Comparison of ENCODE assay signal across 30 mouse cellular contexts in the genomic region with DNA sequence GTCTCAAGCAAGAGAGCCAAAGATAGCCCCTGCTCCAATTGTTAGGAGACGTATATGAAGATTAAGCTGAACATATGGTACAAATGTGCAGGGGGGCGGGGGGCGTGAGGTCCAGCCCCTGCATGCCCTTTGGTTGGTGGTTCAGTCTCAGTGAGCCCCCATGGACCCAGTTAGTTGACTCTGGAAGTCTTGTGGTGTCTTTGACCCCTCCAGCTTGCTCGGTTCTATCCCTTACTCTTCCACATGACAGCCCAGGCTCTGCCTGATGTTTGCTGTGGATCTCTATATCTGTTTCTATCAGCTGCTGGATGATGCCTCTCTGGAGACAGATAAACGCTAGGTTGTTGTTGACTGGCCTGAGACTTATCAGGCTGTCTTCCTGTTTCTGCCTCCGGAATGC.
A peak's percentile ranks its signal among the peaks of the same experiment; 100 is the strongest.
DNase-seq lines count a peak whose midpoint lies in the region; ATAC-seq lines count a peak whose summit lies in the region.
"Had no signal": no experiment of that assay in that cellular context is flagged by ENCODE, and none has a peak within 500 bp of the region (broad histone marks: within the 10 kb centered on the region; RNA-seq: fewer than 3 reads in every experiment).

No protein-coding gene starts in this region.

- DNase-seq in embryonic facial prominence, embryonic 10.5 days (ENCODE audit: low spot score): no peak
- DNase-seq in kidney, adult 18-20 months: no peak
- no peak for DNase-seq in limb, embryonic 10.5 days (ENCODE audit: low spot score)
- no peak for DNase-seq in forebrain, embryonic 11.5 days (ENCODE audit: low spot score)
- DNase-seq in cerebellum, adult 9-11 months: no peak
- DNase-seq: adrenal gland, adult 8-10 months; adrenal gland, postnatal 14 days; adrenal gland, postnatal 36 days; B cell, adult 2 months; cerebellum, adult 11-12 months; cerebellum, adult 2 months; cerebellum, adult 9-10 months; cerebellum, postnatal 14 days; cerebellum, postnatal 36 days; embryo, embryonic 11 days; forebrain, postnatal 0 days had no signal

- no peak overlapping the region for H3K9ac ChIP-seq in embryonic facial prominence, embryonic 12.5 days
- no peak overlapping the region for H3K9ac ChIP-seq in kidney, embryonic 16.5 days (replicated peaks; ENCODE audit: low read length)
- no peak overlapping the region for H3K9ac ChIP-seq in limb, embryonic 12.5 days (replicated peaks)
- H3K9ac ChIP-seq in forebrain, embryonic 11.5 days (ENCODE audit: low read length): no peak overlapping the region
- H3K9ac ChIP-seq: embryonic facial prominence, embryonic 15.5 days; forebrain, embryonic 13.5 days; forebrain, embryonic 15.5 days; forebrain, postnatal 0 days had no signal

- no peak overlapping the region for H3K4me2 ChIP-seq in embryonic facial prominence, embryonic 12.5 days (replicated peaks)
- no peak overlapping the region for H3K4me2 ChIP-seq in kidney, embryonic 16.5 days (replicated peaks; ENCODE audit: low read depth, low read length)
- no peak overlapping the region for H3K4me2 ChIP-seq in limb, embryonic 12.5 days
- H3K4me2 ChIP-seq in forebrain, embryonic 11.5 days (ENCODE audit: low read depth, low read length, severe bottlenecking): no peak overlapping the region
- H3K4me2 ChIP-seq: embryonic facial prominence, embryonic 13.5 days; embryonic facial prominence, embryonic 15.5 days; forebrain, embryonic 13.5 days; forebrain, embryonic 15.5 days had no signal

- H3K27ac ChIP-seq in embryonic facial prominence, embryonic 12.5 days: no peak overlapping the region
- H3K27ac ChIP-seq in embryonic facial prominence, embryonic 10.5 days (replicated peaks): no peak overlapping the region
- no peak overlapping the region for H3K27ac ChIP-seq in kidney, embryonic 16.5 days (ENCODE audit: low read length)
- H3K27ac ChIP-seq in limb, embryonic 10.5 days: peak overlapping the region; percentile 31; the same call in 1 of the 2 replicates
- H3K27ac ChIP-seq in limb, embryonic 12.5 days: peak overlapping the region; percentile 23; the same call in 1 of the 2 replicates
- H3K27ac ChIP-seq in forebrain, embryonic 11.5 days (ENCODE audit: low read depth, low read length): no peak overlapping the region
- H3K27ac ChIP-seq: embryonic facial prominence, embryonic 13.5 days; embryonic facial prominence, embryonic 15.5 days; forebrain, embryonic 10.5 days; forebrain, embryonic 13.5 days; forebrain, embryonic 15.5 days had no signal

- WGBS in embryonic facial prominence, embryonic 12.5 days: 75% methylated on average over 6 of the region's 6 CpGs
- WGBS in embryonic facial prominence, embryonic 10.5 days: 76% methylated on average over 6 of the region's 6 CpGs
- WGBS in kidney, embryonic 16.5 days: 80% methylated on average over 6 of the region's 6 CpGs
- WGBS in limb, embryonic 10.5 days: 88% methylated on average over 6 of the region's 6 CpGs
- WGBS in limb, embryonic 12.5 days: 74% methylated on average over 6 of the region's 6 CpGs
- 89% methylated on average over 6 of the region's 6 CpGs for WGBS in forebrain, embryonic 11.5 days

- no peaks in the 10 kb centered on the region for H3K9me3 ChIP-seq in embryonic facial prominence, embryonic 12.5 days
- H3K9me3 ChIP-seq in embryonic facial prominence, embryonic 10.5 days: no peaks in the 10 kb centered on the region
- H3K9me3 ChIP-seq in kidney, embryonic 16.5 days (ENCODE audit: low read length): no peaks in the 10 kb centered on the region
- H3K9me3 ChIP-seq in limb, embryonic 10.5 days (replicated peaks): no peaks in the 10 kb centered on the region
- no peaks in the 10 kb centered on the region for H3K9me3 ChIP-seq in limb, embryonic 12.5 days
- H3K9me3 ChIP-seq in forebrain, embryonic 11.5 days (ENCODE audit: control insufficient read depth, low read length): no peaks in the 10 kb centered on the region
- H3K9me3 ChIP-seq: embryonic facial prominence, embryonic 13.5 days; embryonic facial prominence, embryonic 15.5 days; forebrain, embryonic 10.5 days; forebrain, embryonic 13.5 days; forebrain, embryonic 15.5 days; G1E had no signal

- H3K27me3 ChIP-seq in embryonic facial prominence, embryonic 12.5 days: no peaks in the 10 kb centered on the region
- no peaks in the 10 kb centered on the region for H3K27me3 ChIP-seq in embryonic facial prominence, embryonic 10.5 days (replicated peaks; ENCODE audit: low read depth, poor library complexity, severe bottlenecking)
- no peaks in the 10 kb centered on the region for H3K27me3 ChIP-seq in kidney, embryonic 16.5 days (ENCODE audit: insufficient read depth, low read length)
- no peaks in the 10 kb centered on the region for H3K27me3 ChIP-seq in limb, embryonic 10.5 days (ENCODE audit: low read depth, poor library complexity, severe bottlenecking)
- no peaks in the 10 kb centered on the region for H3K27me3 ChIP-seq in limb, embryonic 12.5 days
- no peaks in the 10 kb centered on the region for H3K27me3 ChIP-seq in forebrain, embryonic 11.5 days (ENCODE audit: control insufficient read depth, insufficient read depth, low read length)
- H3K27me3 ChIP-seq: CH12.LX; embryonic facial prominence, embryonic 13.5 days; embryonic facial prominence, embryonic 15.5 days; forebrain, embryonic 13.5 days; forebrain, embryonic 15.5 days had no signal

- no peak overlapping the region for H3K4me3 ChIP-seq in embryonic facial prominence, embryonic 12.5 days
- H3K4me3 ChIP-seq in embryonic facial prominence, embryonic 10.5 days: no peak overlapping the region
- H3K4me3 ChIP-seq in kidney, embryonic 16.5 days (ENCODE audit: low read length): no peak overlapping the region
- no peak overlapping the region for H3K4me3 ChIP-seq in limb, embryonic 10.5 days
- H3K4me3 ChIP-seq in limb, embryonic 12.5 days (replicated peaks): no peak overlapping the region
- H3K4me3 ChIP-seq in forebrain, embryonic 11.5 days (ENCODE audit: low read depth, low read length): no peak overlapping the region
- H3K4me3 ChIP-seq: embryonic facial prominence, embryonic 13.5 days; embryonic facial prominence, embryonic 15.5 days; erythroblast, embryonic 14.5 days; forebrain, embryonic 10.5 days; forebrain, embryonic 13.5 days; forebrain, embryonic 15.5 days had no signal

- H3K4me1 ChIP-seq in embryonic facial prominence, embryonic 12.5 days: peaks cover 7% of the 10 kb centered on the region; the same call in 1 of the 2 replicates
- peaks cover 6% of the 10 kb centered on the region; the same call in 1 of the 2 replicates for H3K4me1 ChIP-seq in embryonic facial prominence, embryonic 10.5 days
- H3K4me1 ChIP-seq in kidney, embryonic 16.5 days (ENCODE audit: insufficient read depth, low read length): no peaks in the 10 kb centered on the region
- H3K4me1 ChIP-seq in limb, embryonic 10.5 days: peaks cover 15% of the 10 kb centered on the region
- H3K4me1 ChIP-seq in limb, embryonic 12.5 days (replicated peaks): peaks cover 17% of the 10 kb centered on the region
- H3K4me1 ChIP-seq in forebrain, embryonic 11.5 days (replicated peaks; ENCODE audit: control insufficient read depth, insufficient read depth, low read length): no peaks in the 10 kb centered on the region
- H3K4me1 ChIP-seq: embryonic facial prominence, embryonic 15.5 days; forebrain, embryonic 10.5 days; forebrain, embryonic 13.5 days; forebrain, embryonic 15.5 days had no signal

- no peaks in the 10 kb centered on the region for H3K36me3 ChIP-seq in embryonic facial prominence, embryonic 12.5 days
- H3K36me3 ChIP-seq in embryonic facial prominence, embryonic 10.5 days (replicated peaks): no peaks in the 10 kb centered on the region
- no peaks in the 10 kb centered on the region for H3K36me3 ChIP-seq in kidney, embryonic 16.5 days (ENCODE audit: insufficient read depth, low read length)
- H3K36me3 ChIP-seq in limb, embryonic 10.5 days: no peaks in the 10 kb centered on the region
- no peaks in the 10 kb centered on the region for H3K36me3 ChIP-seq in limb, embryonic 12.5 days
- H3K36me3 ChIP-seq in forebrain, embryonic 11.5 days (ENCODE audit: control insufficient read depth, insufficient read depth, low read length): no peaks in the 10 kb centered on the region
- H3K36me3 ChIP-seq: embryonic facial prominence, embryonic 13.5 days; embryonic facial prominence, embryonic 15.5 days; forebrain, embryonic 10.5 days; forebrain, embryonic 15.5 days; G1E had no signal

- ATAC-seq in embryonic facial prominence, embryonic 12.5 days (ENCODE audit: insufficient number of reproducible peaks, insufficient read depth, low FRiP score, low TSS enrichment): 0 out of 2 replicates have a peak, but pooled peaks have one; percentile 22
- 0 out of 2 replicates have a peak, but pooled peaks have one; percentile 23 for ATAC-seq in kidney, embryonic 16.5 days (ENCODE audit: low FRiP score, low TSS enrichment)
- ATAC-seq in limb, embryonic 12.5 days (ENCODE audit: insufficient number of reproducible peaks, insufficient read depth, low FRiP score, low TSS enrichment, low read depth): no peak
- ATAC-seq in forebrain, embryonic 11.5 days (replicated peaks; ENCODE audit: low FRiP score): no peak
- ATAC-seq: activated CD4-positive, CD25-positive, alpha-beta regulatory T cell, adult 4 months; CD4-positive, CD25-positive, alpha-beta regulatory T cell, adult 4 months; forebrain, embryonic 13.5 days; forebrain, embryonic 15.5 days; forebrain, postnatal 0 days; Patski had no signal

Comparison
In these comparisons a context has a peak if more than half of its experiments do, and no peak if none do; other contexts are left out.
1. ATAC-seq: peak in embryonic facial prominence, embryonic 12.5 days (single experiment) and kidney, embryonic 16.5 days (single experiment); none in limb, embryonic 12.5 days (single experiment) and forebrain, embryonic 11.5 days (single experiment).
2. H3K27ac ChIP-seq: peak in limb, embryonic 10.5 days (single experiment) and limb, embryonic 12.5 days (single experiment); none in embryonic facial prominence, embryonic 12.5 days (single experiment), embryonic facial prominence, embryonic 10.5 days (single experiment), kidney, embryonic 16.5 days (single experiment) and forebrain, embryonic 11.5 days (single experiment).